Mouse (Mus musculus): ENCODE measurements at regions not wholly inside any gene's neighbourhood (a gene's known extent, or its start where the extent isn't known, plus 50 kb on each side); places are given as distances from the start of the nearest gene placed in this dataset.

DNA sequence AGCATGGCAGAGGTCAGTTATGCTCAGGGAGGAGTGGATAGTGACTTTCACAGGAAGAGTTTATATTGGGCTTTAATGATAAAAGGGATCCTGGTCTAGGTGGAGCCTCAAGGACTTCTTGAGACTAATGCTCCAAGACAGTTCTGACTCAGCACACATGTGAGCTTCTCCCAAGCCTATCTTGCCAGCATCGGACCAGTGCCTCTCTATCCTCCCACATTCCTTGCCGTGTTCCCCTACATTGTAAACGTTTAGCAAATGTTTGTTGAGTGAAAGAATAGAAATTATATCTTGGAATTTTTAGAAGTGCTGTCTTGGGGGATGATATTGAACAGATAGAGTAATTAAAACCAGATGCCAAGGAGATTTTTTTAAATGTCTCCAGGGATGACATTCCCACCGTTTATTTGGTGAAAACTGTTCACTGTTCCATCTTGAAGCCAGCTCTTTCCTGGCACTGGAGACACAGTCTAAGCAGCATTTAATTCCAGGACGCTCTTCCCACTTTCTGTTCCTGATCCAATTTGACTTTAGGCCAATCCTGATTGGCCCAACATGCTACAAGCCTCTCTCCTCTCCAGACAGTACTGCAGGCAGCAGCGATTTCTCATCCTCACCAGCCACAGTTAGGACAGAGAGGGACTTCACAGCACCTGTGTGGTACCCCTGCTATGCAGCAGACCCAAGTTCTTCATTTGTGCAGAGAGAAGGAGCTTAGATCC is 418.5 kb upstream of the Fam19a5 start:
- no peaks in the 10 kb centered on the region for H3K9me3 ChIP-seq
- H3K36me3 ChIP-seq = no peaks in the 10 kb centered on the region
- H3K4me1 ChIP-seq = no peaks in the 10 kb centered on the region
- no peak overlapping the region for H3K27ac ChIP-seq
- H3K4me3 ChIP-seq = no peak overlapping the region
- no peak for ATAC-seq (ENCODE audit: low FRiP score, low read depth)
- no peaks in the 10 kb centered on the region for H3K27me3 ChIP-seq (replicated peaks)
- WGBS = 76% methylated on average over 6 of the region's 6 CpGs
- H3K4me2 ChIP-seq (replicated peaks) = no peak overlapping the region
- H3K9ac ChIP-seq = no peak overlapping the region

GRCm38 (mm10) chr15:87138870-87139269 is 405.2 kb upstream of the Fam19a5 start:
- no peaks in the 10 kb centered on the region for H3K27me3 ChIP-seq (replicated peaks)
- H3K36me3 ChIP-seq = no peaks in the 10 kb centered on the region
- no peak overlapping the region for H3K4me3 ChIP-seq
- H3K4me2 ChIP-seq (replicated peaks) = no peak overlapping the region
- no peaks in the 10 kb centered on the region for H3K9me3 ChIP-seq
- no peaks in the 10 kb centered on the region for H3K4me1 ChIP-seq
- ATAC-seq (ENCODE audit: low FRiP score, low read depth) = no peak
- no peak overlapping the region for H3K27ac ChIP-seq
- no peak overlapping the region for H3K9ac ChIP-seq

- no peak overlapping the region for H3K27ac ChIP-seq
- H3K4me2 ChIP-seq (replicated peaks) = no peak overlapping the region
- no peak overlapping the region for H3K4me3 ChIP-seq
- no peaks in the 10 kb centered on the region for H3K27me3 ChIP-seq (replicated peaks)
- H3K36me3 ChIP-seq = no peaks in the 10 kb centered on the region
- ATAC-seq (ENCODE audit: low FRiP score, low read depth) = no peak
- 85% methylated on average over 5 of the region's 5 CpGs for WGBS
- no peaks in the 10 kb centered on the region for H3K4me1 ChIP-seq
- no peak overlapping the region for H3K9ac ChIP-seq
- H3K9me3 ChIP-seq = no peaks in the 10 kb centered on the region
Observed at GRCm38 (mm10) chr15:87169136-87169535, 375.0 kb upstream of the Fam19a5 start.

DNA sequence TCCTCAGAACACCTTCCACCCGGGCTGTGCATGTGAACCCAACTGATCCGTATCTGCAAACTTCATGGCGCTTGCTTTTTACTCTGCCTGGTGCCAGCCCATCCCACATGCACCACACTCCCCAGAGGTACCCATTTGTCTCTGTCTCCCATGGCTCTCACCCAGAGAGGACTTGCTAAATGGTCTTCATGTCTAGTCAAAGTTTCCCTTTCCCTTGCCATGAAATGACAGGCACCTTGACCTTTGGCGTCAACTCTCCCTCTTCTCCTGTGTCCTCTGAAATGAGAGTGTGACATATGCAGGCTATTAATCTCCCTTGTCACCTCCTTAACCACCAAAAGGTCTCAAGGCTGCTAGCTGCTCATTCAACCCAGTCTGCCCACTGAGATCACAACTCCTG is 373.2 kb upstream of the Fam19a5 start:
- no peak overlapping the region for H3K27ac ChIP-seq

DNA sequence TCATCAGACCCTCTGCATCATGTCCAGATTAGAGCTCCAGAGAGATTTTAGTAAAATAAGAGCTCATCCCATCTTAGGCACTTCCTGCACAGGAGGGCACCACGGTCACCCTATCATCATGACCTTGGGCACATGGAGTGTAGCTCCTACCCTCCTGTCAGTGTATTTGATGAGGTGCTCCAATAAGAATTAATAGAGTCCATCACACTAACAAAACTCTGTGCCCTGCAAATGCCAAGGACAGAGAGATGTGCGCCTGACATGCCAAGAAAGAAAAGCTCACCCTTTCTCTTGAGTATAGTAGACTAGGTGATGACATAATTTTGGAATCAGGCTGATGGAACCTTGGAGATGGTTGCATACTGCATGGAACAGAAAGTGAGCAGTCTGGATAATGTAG is 371.0 kb upstream of the Fam19a5 start:
- Histone ChIP-seq H3K4me1 (no peaks in the 10 kb centered on the region), H3K27ac (no peak overlapping the region), H3K36me3 (no peaks in the 10 kb centered on the region), H3K9me3 (no peaks in the 10 kb centered on the region), H3K4me2 (replicated peaks) (no peak overlapping the region), H3K27me3 (replicated peaks) (no peaks in the 10 kb centered on the region), H3K9ac (no peak overlapping the region), H3K4me3 (no peak overlapping the region)
- WGBS = 94% methylated on average over 2 of the region's 2 CpGs
- no peak for ATAC-seq (ENCODE audit: low FRiP score, low read depth)

More for the DNA sequence above, 373.2 kb upstream of the Fam19a5 start:
- H3K9me3 ChIP-seq = no peaks in the 10 kb centered on the region
- H3K4me3 ChIP-seq = no peak overlapping the region
- no peaks in the 10 kb centered on the region for H3K4me1 ChIP-seq
- no peak overlapping the region for H3K4me2 ChIP-seq (replicated peaks)
- H3K36me3 ChIP-seq = no peaks in the 10 kb centered on the region
- no peak overlapping the region for H3K9ac ChIP-seq
- WGBS = 77% methylated on average over 4 of the region's 4 CpGs
- no peak for ATAC-seq (ENCODE audit: low FRiP score, low read depth)
- H3K27me3 ChIP-seq (replicated peaks) = no peaks in the 10 kb centered on the region

- no peaks in the 10 kb centered on the region for H3K27me3 ChIP-seq (replicated peaks)
- ATAC-seq (ENCODE audit: low FRiP score, low read depth) = no peak
- 91% methylated on average over 7 of the region's 7 CpGs for WGBS
- no peaks in the 10 kb centered on the region for H3K4me1 ChIP-seq
- H3K27ac ChIP-seq = no peak overlapping the region
- H3K4me2 ChIP-seq (replicated peaks) = no peak overlapping the region
- no peak overlapping the region for H3K9ac ChIP-seq
- H3K9me3 ChIP-seq = no peaks in the 10 kb centered on the region
- no peak overlapping the region for H3K4me3 ChIP-seq
- H3K36me3 ChIP-seq = no peaks in the 10 kb centered on the region
Observed at GRCm38 (mm10) chr15:87178646-87179045, 365.5 kb upstream of the Fam19a5 start.

DNA sequence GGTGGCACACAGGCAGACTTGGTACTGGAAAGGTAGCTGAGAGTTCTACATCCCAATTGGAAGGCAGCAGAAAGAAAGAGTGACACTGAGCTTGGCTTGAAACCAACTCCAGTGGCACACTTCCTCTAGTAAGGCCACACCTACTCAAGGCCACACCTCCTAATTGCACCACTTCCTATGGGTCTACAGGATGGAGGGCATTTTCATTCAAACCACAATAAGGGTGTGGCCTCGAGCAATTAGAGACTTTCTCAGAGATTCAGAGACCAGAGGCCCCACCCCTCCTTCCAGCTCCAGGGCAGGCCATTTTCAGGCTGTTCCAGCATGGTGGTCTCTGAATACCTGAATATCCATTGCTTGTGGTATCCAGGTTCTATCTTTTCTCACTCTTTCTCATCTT is 363.3 kb upstream of the Fam19a5 start:
- WGBS = 66% methylated on average over 1 of the region's 1 CpGs
- no peak overlapping the region for H3K4me2 ChIP-seq (replicated peaks)
- no peaks in the 10 kb centered on the region for H3K36me3 ChIP-seq
- no peaks in the 10 kb centered on the region for H3K27me3 ChIP-seq (replicated peaks)
- H3K4me3 ChIP-seq = no peak overlapping the region
- H3K27ac ChIP-seq = no peak overlapping the region
- no peak for ATAC-seq (ENCODE audit: low FRiP score, low read depth)
- H3K9me3 ChIP-seq = no peaks in the 10 kb centered on the region
- no peak overlapping the region for H3K9ac ChIP-seq
- H3K4me1 ChIP-seq = no peaks in the 10 kb centered on the region

DNA sequence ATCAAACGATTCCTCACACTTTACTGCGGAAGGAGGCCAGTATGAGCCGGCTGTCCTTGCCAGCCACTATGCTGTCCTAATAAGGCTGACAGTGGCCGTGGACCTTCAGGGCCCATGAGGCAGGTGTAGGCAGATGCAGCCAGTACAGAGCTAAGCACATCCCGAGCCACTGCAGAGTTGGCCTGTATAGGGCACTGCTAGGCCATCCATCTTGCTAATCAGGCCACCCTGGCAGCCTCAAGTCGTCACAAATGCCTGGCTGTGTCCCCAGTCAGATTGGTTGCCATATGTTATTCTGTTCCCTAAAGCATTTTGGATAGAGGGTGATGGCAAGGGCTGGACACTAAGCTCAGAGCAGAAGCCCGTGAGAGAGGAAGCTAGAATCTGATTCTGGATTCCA is 359.9 kb upstream of the Fam19a5 start:
- H3K4me1 ChIP-seq = no peaks in the 10 kb centered on the region
- H3K9me3 ChIP-seq = no peaks in the 10 kb centered on the region
- no peaks in the 10 kb centered on the region for H3K27me3 ChIP-seq (replicated peaks)
- H3K36me3 ChIP-seq = no peaks in the 10 kb centered on the region
- H3K27ac ChIP-seq = no peak overlapping the region
- no peak for ATAC-seq (ENCODE audit: low FRiP score, low read depth)
- 62% methylated on average over 7 of the region's 7 CpGs for WGBS
- H3K4me2 ChIP-seq (replicated peaks) = no peak overlapping the region
- H3K4me3 ChIP-seq = no peak overlapping the region
- H3K9ac ChIP-seq = no peak overlapping the region

DNA sequence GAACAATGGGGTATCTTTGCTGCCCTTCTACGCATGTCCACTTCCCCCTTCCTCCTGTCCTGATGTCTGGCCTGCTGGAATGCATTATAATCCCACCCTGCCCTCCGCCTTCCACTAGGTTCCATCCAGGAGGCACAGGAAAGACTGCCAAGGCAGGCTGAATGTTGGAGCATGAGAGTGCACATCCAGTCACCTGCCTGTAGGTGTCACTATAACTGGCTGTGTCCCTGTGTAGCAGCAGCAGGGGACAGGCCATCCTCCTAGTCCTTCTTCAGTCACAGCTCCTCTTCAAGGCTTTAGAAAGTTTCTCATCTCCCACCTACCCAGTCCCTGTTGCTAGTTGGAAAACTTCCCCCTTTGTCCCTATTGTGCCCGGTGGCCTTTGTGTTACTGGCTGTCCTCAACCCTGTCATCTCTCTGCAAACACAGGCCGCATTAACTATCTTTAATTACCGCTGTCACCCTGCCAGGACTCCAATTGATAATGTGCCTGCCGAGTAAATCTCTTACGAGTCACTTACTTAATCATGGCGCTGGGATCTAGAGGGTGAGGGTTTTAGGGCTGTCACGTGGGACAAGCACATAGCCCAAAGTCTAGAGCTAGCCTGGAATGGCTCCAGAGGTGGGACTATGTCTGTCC is 355.2 kb upstream of the Fam19a5 start:
- Histone ChIP-seq H3K27me3 (replicated peaks) (no peaks in the 10 kb centered on the region), H3K4me1 (no peaks in the 10 kb centered on the region), H3K4me2 (replicated peaks) (no peak overlapping the region), H3K9ac (no peak overlapping the region), H3K4me3 (no peak overlapping the region), H3K36me3 (no peaks in the 10 kb centered on the region), H3K27ac (no peak overlapping the region), H3K9me3 (no peaks in the 10 kb centered on the region)
- WGBS = 75% methylated on average over 9 of the region's 9 CpGs
- ATAC-seq (ENCODE audit: low FRiP score, low read depth) = no peak

DNA sequence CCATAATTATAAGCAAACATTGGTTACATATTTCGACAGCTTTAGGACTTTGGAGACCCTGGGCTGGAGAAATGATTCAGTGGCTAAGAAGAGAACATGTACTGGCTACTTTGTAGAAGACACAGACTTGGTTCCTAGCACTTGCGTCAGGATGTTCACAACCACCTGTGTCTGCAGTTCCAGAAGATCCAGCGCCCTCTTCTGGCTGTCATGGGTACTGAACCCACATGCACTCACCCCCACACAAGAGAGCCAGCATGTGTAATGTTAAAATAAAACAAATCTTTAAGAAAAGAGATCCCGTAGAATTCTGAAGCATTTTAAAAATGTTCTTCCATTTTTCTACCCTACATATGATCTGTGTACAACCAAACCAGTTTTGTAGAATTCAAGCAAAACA is 352.2 kb upstream of the Fam19a5 start:
- Histone ChIP-seq H3K4me2 (replicated peaks) (no peak overlapping the region), H3K9me3 (no peaks in the 10 kb centered on the region), H3K4me1 (peaks cover 6% of the 10 kb centered on the region; the same call in 1 of the 2 replicates), H3K4me3 (no peak overlapping the region), H3K9ac (no peak overlapping the region), H3K27ac (no peak overlapping the region), H3K36me3 (no peaks in the 10 kb centered on the region), H3K27me3 (replicated peaks) (no peaks in the 10 kb centered on the region)
- 75% methylated on average over 4 of the region's 4 CpGs for WGBS
- no peak for ATAC-seq (ENCODE audit: low FRiP score, low read depth)

DNA sequence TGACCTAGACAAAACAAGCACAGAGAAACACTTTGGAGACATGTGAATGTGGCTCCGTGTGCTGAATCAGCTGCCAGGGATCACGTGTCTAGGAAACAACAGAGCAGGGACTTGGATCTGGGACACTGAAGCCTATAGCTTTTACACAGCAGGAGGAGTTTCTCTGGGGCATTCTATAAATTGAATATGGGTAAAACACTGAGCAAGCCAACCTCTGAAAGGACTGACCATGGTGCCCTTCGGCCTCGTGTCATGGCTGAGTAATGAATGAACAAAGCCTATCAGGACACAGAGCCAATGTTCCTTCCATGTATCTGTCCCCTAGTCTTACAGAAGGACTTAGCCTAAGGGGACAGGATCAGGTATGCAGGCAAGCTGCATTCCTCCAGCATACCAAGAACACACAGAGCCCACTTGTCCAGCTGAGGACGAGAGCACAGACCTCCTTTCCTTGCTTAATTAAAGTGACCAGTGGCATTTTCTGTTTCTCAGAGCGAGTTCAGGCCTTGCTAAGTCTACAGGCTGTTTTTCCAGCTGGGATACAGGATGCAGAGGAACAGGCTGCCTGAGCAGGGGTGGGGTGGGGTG is 347.7 kb upstream of the Fam19a5 start:
- H3K36me3 ChIP-seq = no peaks in the 10 kb centered on the region
- ATAC-seq (ENCODE audit: low FRiP score, low read depth) = no peak
- H3K27me3 ChIP-seq (replicated peaks) = no peaks in the 10 kb centered on the region
- H3K9ac ChIP-seq = no peak overlapping the region
- no peak overlapping the region for H3K4me3 ChIP-seq
- H3K4me2 ChIP-seq (replicated peaks) = no peak overlapping the region
- no peak overlapping the region for H3K27ac ChIP-seq
- WGBS = 46% methylated on average over 6 of the region's 6 CpGs
- H3K9me3 ChIP-seq = no peaks in the 10 kb centered on the region
- peaks cover 10% of the 10 kb centered on the region for H3K4me1 ChIP-seq

GRCm38 (mm10) chr15:87199641-87200040 is 344.5 kb upstream of the Fam19a5 start:
- no peak overlapping the region for H3K4me3 ChIP-seq
- no peaks in the 10 kb centered on the region for H3K9me3 ChIP-seq
- no peaks in the 10 kb centered on the region for H3K27me3 ChIP-seq (replicated peaks)
- H3K4me1 ChIP-seq = peaks cover 12% of the 10 kb centered on the region
- H3K36me3 ChIP-seq = no peaks in the 10 kb centered on the region
- ATAC-seq (ENCODE audit: low FRiP score, low read depth) = no peak
- no peak overlapping the region for H3K4me2 ChIP-seq (replicated peaks)
- H3K27ac ChIP-seq = no peak overlapping the region
- 87% methylated on average over 8 of the region's 8 CpGs for WGBS
- no peak overlapping the region for H3K9ac ChIP-seq

Data from neural tube, embryonic 12.5 days (tissue).